Mouse (Mus musculus): ENCODE results near the gene Zdhhc17. TPM values are rescaled to one million over a fixed set of nuclear protein-coding genes. Genes with fewer than 3 reads are reported as not detected.

Zdhhc17 gene
- total RNA-seq, 2 experiments from 2014 or later = 22.4 to 29.1 TPM

GRCm38 (mm10) chr10:110952937-110953451 is 56.9 kb downstream of the Zdhhc17 start:
- DNase-seq = peak; percentile 60

DNA sequence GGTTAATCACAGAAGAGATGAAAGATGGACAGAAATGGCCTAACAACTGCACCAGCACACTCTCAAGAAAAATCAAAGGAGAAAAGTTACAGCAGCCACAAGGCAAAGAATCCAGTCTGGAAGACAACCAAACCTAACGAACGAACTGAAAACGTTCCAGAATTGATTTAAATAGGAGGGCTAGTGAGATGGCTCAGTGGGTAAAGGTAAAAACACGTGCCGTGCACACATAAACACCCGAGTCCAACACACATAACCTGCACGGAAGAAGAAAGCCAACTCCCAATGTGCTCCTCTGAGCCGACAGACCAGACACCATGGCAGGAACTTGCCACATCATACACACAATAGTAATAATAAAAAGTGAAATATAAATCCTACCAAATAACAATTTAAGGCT is 57.7 kb downstream of the Zdhhc17 start:
- no peak for DNase-seq

DNA sequence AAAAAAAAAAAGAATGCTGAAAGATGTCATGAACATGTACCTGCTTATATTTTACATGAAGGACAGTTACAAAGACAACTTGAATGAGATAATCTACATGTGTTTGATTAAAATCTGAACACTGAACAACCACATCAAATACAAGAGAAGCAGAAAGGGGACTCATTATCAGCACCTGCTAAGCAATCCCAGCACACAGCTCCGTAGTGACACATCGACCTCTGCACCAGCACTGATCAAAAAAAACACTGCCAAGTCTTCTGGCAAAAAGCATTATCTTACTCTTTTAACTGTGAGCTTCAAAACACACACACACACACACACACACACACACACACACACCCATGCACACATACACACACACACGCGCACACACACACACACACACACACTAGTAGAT is 58.2 kb downstream of the Zdhhc17 start:
- no peak for DNase-seq

GRCm38 (mm10) chr10:110951112-110951511 is 58.8 kb downstream of the Zdhhc17 start:
- no peak for DNase-seq

GRCm38 (mm10) chr10:110947574-110947973 is 62.4 kb downstream of the Zdhhc17 start:
- no peak for DNase-seq

DNA sequence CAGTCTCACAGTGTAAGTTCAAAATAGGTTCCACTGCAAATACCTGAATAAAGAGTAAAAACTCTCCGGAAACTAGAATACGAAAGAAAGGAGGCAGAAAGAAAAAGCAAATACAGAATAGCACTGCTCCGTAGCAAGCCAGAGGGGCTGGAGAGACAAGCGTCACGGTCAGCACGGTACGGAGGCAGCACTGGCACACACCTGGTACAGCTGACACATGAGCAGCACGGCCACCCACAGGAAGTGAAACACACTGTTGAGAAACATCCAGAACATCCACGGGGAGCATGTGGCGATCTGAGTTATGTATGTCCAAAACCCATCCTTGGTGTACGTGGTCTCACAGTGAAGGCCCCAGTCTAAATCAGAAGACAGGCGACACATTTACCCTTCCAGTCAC is 64.0 kb downstream of the Zdhhc17 start:
- DNase-seq = no peak

GRCm38 (mm10) chr10:110944175-110944574 is 65.8 kb downstream of the Zdhhc17 start:
- DNase-seq = no peak

- DNase-seq = no peak
Observed at GRCm38 (mm10) chr10:110942806-110943205, 67.1 kb downstream of the Zdhhc17 start.

DNA sequence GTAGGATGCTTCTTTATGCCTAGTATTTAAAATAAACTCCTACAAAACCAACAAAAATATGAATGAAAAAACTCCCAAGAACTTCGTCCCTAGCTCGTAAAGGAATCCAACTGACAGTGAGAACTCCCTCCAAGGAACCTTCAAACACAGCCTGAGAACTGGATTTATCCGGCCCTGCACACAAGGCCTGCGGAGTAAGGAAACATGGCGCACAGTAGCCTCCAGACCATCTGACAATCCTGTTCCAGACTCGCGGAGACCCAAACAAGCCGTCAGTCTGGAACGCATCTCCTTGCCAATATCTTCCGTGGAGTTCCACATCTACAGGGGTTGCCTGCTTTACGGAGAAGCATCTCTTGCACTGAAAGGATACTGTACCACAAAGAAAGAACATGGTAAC is 68.0 kb downstream of the Zdhhc17 start:
- no peak for DNase-seq

DNA sequence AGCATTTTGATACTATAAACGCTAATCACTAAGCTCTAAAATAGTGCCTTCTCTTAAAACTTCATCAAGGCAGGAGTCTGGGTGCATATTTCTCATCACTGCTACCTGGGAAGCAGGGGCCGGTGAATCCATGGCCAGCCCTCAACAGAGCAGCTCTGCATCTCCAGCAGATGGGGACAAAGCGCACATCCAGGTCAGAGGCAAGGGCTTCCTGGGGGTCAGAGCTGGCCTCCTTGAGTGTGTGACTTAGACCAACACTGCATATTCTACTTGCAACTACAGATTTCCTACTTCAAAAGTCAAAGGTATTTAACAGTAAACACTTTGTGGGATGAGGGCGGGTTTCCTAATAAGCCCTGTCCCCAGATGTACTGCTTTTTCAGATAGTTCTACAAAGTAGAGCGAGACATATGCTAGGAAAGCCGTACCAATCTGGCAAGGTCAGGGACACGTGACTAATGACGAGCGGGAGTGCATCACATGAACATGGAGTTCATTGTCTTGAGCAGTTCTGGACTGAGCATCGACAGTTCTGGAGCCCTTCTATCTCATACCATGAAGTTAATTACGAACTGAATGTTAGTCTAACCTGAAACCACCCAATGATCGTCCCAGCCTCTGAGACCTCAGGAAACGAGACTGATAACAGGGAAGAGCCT is 69.1 kb downstream of the Zdhhc17 start:
- DNase-seq = no peak

DNA sequence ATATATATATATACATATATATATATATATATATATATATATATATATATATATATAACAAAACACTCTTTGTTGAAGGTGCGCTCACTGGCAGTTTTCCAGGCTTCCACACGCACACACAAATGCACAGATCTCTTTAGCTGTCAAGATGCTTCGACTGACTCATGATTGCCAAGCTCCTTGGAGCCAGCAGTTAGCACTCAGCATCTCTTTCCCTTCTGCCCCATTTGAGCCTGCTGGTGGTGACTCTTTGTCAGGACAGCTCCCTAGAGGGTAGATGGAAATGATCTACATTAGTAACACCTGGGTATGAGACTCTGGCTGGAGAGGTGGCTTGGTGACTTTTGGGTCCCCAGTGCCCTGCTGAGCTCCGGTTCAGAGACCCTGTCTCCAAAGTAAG is 70.2 kb downstream of the Zdhhc17 start:
- no peak for DNase-seq

DNA sequence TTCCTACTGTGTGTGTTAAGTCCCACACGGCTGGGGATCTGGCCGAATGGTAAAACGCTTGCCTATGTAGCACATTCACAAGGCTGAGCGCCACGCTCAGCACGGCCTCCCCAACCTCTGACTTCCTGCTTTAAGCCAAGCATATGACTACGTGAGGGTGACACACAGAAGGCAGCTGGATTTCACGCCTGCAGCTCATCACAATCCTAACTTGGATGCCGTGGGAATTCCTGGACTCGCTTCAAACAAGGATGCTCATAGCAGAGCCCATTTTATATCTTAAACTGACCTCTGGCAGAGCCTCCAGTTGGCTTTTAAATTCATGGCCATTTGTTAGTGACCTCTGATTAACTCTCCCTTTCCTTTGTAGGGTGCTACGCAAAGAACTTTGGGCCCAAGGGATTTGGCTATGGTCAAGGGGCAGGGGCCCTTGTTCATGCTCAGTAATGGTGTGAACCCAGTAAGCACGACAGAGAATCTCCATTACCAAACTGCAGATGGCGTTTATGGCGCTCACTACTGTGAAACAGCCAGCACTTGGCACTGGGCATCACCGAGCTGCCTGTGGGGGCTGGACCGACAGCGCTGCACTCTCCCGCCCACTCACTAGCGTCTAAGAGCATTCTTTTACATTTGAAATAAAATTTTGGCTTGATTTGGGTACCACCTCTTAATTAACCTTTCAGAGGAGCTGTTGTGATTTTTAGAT is 70.9 kb downstream of the Zdhhc17 start:
- DNase-seq = peak; percentile 22

DNA sequence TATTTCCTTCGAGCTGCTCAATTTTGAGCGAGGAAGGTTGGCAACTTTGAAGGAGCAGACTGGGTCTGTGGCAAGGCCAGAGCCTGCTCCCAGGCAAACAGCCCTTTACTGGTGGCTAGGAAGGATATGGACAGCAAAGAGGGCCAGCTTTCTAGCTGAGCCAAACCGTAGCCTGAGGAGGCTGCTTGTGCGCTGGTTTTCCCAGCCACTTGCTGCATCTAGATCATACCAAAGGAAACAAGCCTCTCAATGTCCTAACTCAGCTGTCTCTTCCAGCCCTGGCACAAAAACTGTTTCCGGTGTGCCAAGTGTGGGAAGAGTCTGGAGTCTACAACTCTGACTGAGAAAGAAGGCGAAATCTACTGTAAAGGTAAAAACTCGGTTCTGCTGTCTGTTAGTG is 71.6 kb downstream of the Zdhhc17 start:
- peak; percentile 40 for DNase-seq

GRCm38 (mm10) chr10:110935669-110936068 is 74.3 kb downstream of the Zdhhc17 start:
- DNase-seq = no peak

DNA sequence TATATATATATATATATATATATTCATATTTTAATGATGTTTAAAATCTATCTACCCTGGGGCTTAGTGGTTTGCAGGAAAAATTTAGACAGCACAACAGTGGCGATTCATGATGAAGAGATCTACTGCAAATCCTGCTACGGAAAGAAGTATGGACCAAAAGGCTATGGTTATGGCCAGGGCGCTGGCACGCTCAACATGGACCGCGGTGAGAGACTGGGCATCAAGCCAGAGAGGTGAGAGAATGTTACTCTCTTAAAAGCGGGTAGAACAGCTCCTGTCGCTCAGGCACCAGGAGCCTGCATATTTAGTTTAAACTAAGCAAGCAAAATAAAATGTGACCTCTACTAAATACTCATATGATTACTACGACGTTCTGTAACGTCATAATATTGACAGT is 74.9 kb downstream of the Zdhhc17 start:
- no peak for DNase-seq

DNA sequence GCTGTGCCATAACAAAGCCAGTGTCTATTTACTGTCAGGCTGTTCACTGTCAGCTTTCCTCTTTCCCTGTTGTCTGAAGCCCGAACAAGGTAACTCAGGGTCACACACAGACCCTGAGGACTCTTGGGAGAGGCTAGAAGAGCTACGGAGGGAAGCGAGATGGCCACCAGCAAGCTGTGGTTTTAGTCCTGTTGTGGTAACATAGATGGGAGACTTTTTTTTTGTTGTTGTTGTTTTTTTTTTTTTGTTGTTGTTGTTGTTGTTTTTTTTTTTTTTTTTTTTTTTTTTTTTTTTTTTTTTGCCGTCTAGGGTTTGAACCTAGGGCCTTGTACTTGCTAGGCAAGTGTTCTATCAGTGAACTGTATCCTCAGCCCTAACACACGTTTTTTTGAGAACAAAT is 76.4 kb downstream of the Zdhhc17 start:
- DNase-seq = no peak

DNA sequence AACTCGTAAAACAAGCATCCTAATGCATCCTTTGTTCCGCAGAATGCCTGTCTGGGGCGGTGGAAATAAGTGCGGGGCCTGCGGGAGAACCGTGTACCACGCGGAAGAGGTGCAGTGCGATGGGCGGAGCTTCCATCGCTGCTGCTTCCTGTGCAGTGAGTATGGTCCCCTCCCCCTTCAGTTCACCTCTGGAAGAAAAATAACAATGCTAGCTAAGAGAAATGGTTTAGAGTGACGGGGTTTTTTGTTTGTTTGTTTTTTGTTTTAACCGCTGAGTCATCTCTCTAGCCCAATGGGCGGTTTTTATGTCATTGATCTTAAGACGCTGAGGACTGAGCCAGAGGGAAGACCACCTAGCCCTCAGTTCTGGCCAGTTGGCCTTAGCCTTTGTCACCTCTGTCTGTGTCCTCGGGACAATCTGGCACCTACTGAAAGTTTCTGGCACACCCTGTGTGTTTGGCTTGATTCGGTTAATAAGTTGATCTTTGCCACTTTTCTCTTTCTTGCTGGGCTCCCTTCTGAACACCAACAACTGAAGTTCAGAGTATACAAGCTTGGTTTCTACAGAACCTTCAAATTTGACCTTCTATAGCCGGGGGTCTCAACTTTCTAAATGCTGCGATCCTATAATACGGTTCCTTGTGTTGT is 77.9 kb downstream of the Zdhhc17 start:
- no peak for DNase-seq

- no peak for DNase-seq
Observed at GRCm38 (mm10) chr10:110931161-110931912, 78.6 kb downstream of the Zdhhc17 start.

DNA sequence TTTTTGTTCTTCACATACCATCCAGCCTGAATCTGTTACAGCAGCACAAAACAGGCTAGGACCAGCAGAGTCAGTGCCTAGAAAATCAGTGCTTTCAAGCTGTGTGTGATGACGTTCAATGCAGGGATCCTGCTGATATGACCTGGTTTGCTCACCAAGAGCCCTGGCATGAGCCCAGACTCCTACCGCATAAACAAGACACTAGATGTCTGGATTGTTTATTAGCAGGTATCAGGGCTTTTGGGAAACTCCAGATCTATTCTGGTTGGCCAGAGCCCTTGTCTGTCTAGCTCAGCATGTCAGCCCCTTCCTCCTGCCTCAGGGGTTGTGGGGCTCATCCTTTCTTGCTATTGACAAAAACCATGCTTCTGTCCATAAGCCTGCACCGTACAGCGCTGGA is 80.2 kb downstream of the Zdhhc17 start:
- no peak for DNase-seq

DNA sequence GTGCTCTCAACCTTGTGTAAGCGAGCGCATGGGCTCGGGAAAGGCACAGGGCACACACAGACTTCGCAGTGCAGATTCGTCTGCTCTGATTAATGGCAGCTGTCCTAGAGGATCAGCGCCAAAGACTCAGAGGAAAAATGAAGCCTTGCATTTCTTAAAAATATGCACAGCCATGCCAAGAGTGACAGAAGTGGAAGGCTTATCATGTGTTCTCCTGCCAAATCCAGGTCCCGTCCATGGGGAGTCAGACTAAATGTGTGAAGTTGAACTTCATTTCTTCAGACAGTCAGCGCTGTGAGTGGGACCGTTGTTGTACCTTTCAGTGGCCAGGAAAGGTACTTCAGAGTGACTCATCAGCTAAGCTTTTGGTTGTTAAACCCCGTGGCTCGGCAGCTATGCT is 82.4 kb downstream of the Zdhhc17 start:
- peak; percentile 47 for DNase-seq

DNA sequence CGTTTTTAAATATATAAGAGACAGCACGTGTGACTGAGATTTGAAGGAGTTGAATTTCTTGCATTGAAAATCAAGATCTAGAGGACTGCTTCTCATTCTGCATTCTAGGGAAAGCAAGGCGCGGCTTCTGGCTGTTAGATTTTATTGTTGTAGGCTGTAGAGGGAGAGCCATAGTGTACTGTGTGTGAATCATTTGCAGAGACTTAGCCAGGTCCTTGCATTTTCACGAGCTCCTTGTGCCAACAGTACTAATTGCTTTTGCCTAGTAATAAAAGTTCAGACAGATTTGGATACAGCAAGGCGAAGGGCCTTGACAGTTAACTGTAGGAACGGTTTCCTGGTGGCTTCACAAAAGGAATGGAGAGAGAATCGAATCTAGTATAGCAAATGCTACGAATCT is 87.3 kb downstream of the Zdhhc17 start:
- DNase-seq = no peak

- no peak for DNase-seq
Observed at GRCm38 (mm10) chr10:110921890-110922289, 88.0 kb downstream of the Zdhhc17 start.

All from gastrocnemius, postnatal 10 days (tissue).